Mouse (Mus musculus): ENCODE results near the gene Zranb1.

- no peak for TF ChIP-seq CTCF (IDR thresholded peaks at IDR 0.05; ENCODE audit: insufficient read depth, low read depth, low read length)
- TF ChIP-seq POLR2A (IDR thresholded peaks at IDR 0.05; ENCODE audit: insufficient read depth, low read depth, low read length): no peak
Measured at GRCm38 (mm10) chr7:132898234-132898633, 32.7 kb upstream of the Zranb1 start.

Data from olfactory bulb, adult 2 months (tissue).